Mouse (Mus musculus): ENCODE results near the gene Pnpla7. TPM values are rescaled to one million over a fixed set of nuclear protein-coding genes. Genes with fewer than 3 reads are reported as not detected.

The Pnpla7 gene
- 6.8 and 8.2 TPM in 2 replicates for polyA plus RNA-seq (2014; fragmentation: Nextera tagmentation; extraction: Ambion mirVana)

GRCm38 (mm10) chr2:24975704-24976297 lies at the start of gene Pnpla7:
TSS of gene Pnpla7 (plus strand) at chr2:24976033.
- H3K4me2 ChIP-seq (ENCODE audit: low read length) = peak within 1 kb of the TSS; percentile 100
- DNase-seq (ENCODE audit: low spot score) (peak; percentile 79), ATAC-seq (replicated peaks; ENCODE audit: low FRiP score, low TSS enrichment, low read depth) (peak; percentile 66)
- H3K9me3 ChIP-seq (ENCODE audit: control insufficient read depth, low read length) = no peaks in the 10 kb centered on the region
- H3K4me3 ChIP-seq (ENCODE audit: low read depth, low read length) = peak within 1 kb of the TSS; percentile 85
- WGBS = under 1% methylated on average over 16 of the region's 16 CpGs
- H3K27ac ChIP-seq (ENCODE audit: low read depth) = peak within 1 kb of the TSS; percentile 91
- H3K9ac ChIP-seq (ENCODE audit: low read length) = peak within 1 kb of the TSS; percentile 76
- peaks cover 25% of the 10 kb centered on the region for H3K36me3 ChIP-seq (ENCODE audit: control insufficient read depth, insufficient read depth, low read length)
- H3K4me1 ChIP-seq (replicated peaks; ENCODE audit: control insufficient read depth, insufficient read depth, low read length) = peaks cover 13% of the 10 kb centered on the region
- no peaks in the 10 kb centered on the region for H3K27me3 ChIP-seq (replicated peaks; ENCODE audit: control insufficient read depth, insufficient read depth, low read length)

- Histone ChIP-seq H3K27ac (ENCODE audit: low read depth) (no peak overlapping the region), H3K9ac (ENCODE audit: low read length) (no peak overlapping the region), H3K4me1 (replicated peaks; ENCODE audit: control insufficient read depth, insufficient read depth, low read length) (no peaks in the 10 kb centered on the region; the same call in 1 of the 2 replicates), H3K27me3 (replicated peaks; ENCODE audit: control insufficient read depth, insufficient read depth, low read length) (no peaks in the 10 kb centered on the region), H3K4me2 (ENCODE audit: low read length) (no peak overlapping the region), H3K36me3 (ENCODE audit: control insufficient read depth, insufficient read depth, low read length) (no peaks in the 10 kb centered on the region), H3K4me3 (ENCODE audit: low read depth, low read length) (no peak overlapping the region), H3K9me3 (ENCODE audit: control insufficient read depth, low read length) (no peaks in the 10 kb centered on the region)
- whole genome bisulfite sequencing = 87% methylated on average over 9 of the region's 9 CpGs
- DNase-seq (ENCODE audit: low spot score) = no peak
- ATAC-seq (replicated peaks; ENCODE audit: low FRiP score, low TSS enrichment, low read depth) = no peak
These were observed 49.4 kb upstream of the Pnpla7 start for GRCm38 (mm10) chr2:24926345-24926964.

- no peak for ATAC-seq (replicated peaks; ENCODE audit: low FRiP score, low TSS enrichment, low read depth)
- WGBS = 60% methylated on average over 7 of the region's 7 CpGs
- H3K4me3 ChIP-seq (ENCODE audit: low read depth, low read length) = no peak overlapping the region
- H3K4me2 ChIP-seq (ENCODE audit: low read length) = no peak overlapping the region
- no peak overlapping the region for H3K27ac ChIP-seq (ENCODE audit: low read depth)
- no peak overlapping the region for H3K9ac ChIP-seq (ENCODE audit: low read length)
- H3K4me1 ChIP-seq (replicated peaks; ENCODE audit: control insufficient read depth, insufficient read depth, low read length) = no peaks in the 10 kb centered on the region; the same call in 1 of the 2 replicates
- no peaks in the 10 kb centered on the region for H3K36me3 ChIP-seq (ENCODE audit: control insufficient read depth, insufficient read depth, low read length)
- H3K9me3 ChIP-seq (ENCODE audit: control insufficient read depth, low read length) = no peaks in the 10 kb centered on the region
- no peaks in the 10 kb centered on the region for H3K27me3 ChIP-seq (replicated peaks; ENCODE audit: control insufficient read depth, insufficient read depth, low read length)
- no peak for DNase-seq (ENCODE audit: low spot score)
These were observed 48.9 kb upstream of the Pnpla7 start for GRCm38 (mm10) chr2:24926965-24927358.

- H3K4me2 ChIP-seq (ENCODE audit: low read length) = peak overlapping the region; percentile 7; the same call in 1 of the 2 replicates
- 60% methylated on average over 4 of the region's 4 CpGs for WGBS
- DNase-seq (ENCODE audit: low spot score) (peak; percentile 61), ATAC-seq (replicated peaks; ENCODE audit: low FRiP score, low TSS enrichment, low read depth) (peak; percentile 82)
- no peak overlapping the region for H3K4me3 ChIP-seq (ENCODE audit: low read depth, low read length)
- H3K27me3 ChIP-seq (replicated peaks; ENCODE audit: control insufficient read depth, insufficient read depth, low read length) = no peaks in the 10 kb centered on the region
- H3K27ac ChIP-seq (ENCODE audit: low read depth) = peak overlapping the region; percentile 60
- H3K9ac ChIP-seq (ENCODE audit: low read length) = no peak overlapping the region
- H3K9me3 ChIP-seq (ENCODE audit: control insufficient read depth, low read length) = no peaks in the 10 kb centered on the region
- H3K36me3 ChIP-seq (ENCODE audit: control insufficient read depth, insufficient read depth, low read length) = no peaks in the 10 kb centered on the region
- H3K4me1 ChIP-seq (replicated peaks; ENCODE audit: control insufficient read depth, insufficient read depth, low read length) = no peaks in the 10 kb centered on the region; the same call in 1 of the 2 replicates
These were observed 47.9 kb upstream of the Pnpla7 start for GRCm38 (mm10) chr2:24927810-24928479.

- DNase-seq (ENCODE audit: low spot score) = no peak
- 0 out of 2 replicates have a peak, but pooled peaks have one; percentile 33 for ATAC-seq (replicated peaks; ENCODE audit: low FRiP score, low TSS enrichment, low read depth)
- Histone ChIP-seq H3K27ac (ENCODE audit: low read depth) (no peak overlapping the region), H3K36me3 (ENCODE audit: control insufficient read depth, insufficient read depth, low read length) (no peaks in the 10 kb centered on the region), H3K27me3 (replicated peaks; ENCODE audit: control insufficient read depth, insufficient read depth, low read length) (no peaks in the 10 kb centered on the region), H3K4me3 (ENCODE audit: low read depth, low read length) (no peak overlapping the region), H3K4me1 (replicated peaks; ENCODE audit: control insufficient read depth, insufficient read depth, low read length) (no peaks in the 10 kb centered on the region; the same call in 1 of the 2 replicates), H3K9ac (ENCODE audit: low read length) (no peak overlapping the region), H3K4me2 (ENCODE audit: low read length) (no peak overlapping the region), H3K9me3 (ENCODE audit: control insufficient read depth, low read length) (no peaks in the 10 kb centered on the region)
- 40% methylated on average over 2 of the region's 2 CpGs for WGBS
These were observed 46.7 kb upstream of the Pnpla7 start for GRCm38 (mm10) chr2:24929119-24929518.

GRCm38 (mm10) chr2:24929593-24929992 lies 46.2 kb upstream of the Pnpla7 start:
- no peaks in the 10 kb centered on the region; the same call in 1 of the 2 replicates for H3K4me1 ChIP-seq (replicated peaks; ENCODE audit: control insufficient read depth, insufficient read depth, low read length)
- 92% methylated on average over 5 of the region's 5 CpGs for WGBS

GRCm38 (mm10) chr2:24934441-24934963 lies 41.3 kb upstream of the Pnpla7 start:
- Histone ChIP-seq H3K4me1 (replicated peaks; ENCODE audit: control insufficient read depth, insufficient read depth, low read length) (no peaks in the 10 kb centered on the region; the same call in 1 of the 2 replicates), H3K9ac (ENCODE audit: low read length) (peak overlapping the region; percentile 58), H3K4me3 (ENCODE audit: low read depth, low read length) (peak overlapping the region; percentile 52), H3K36me3 (ENCODE audit: control insufficient read depth, insufficient read depth, low read length) (no peaks in the 10 kb centered on the region), H3K27ac (ENCODE audit: low read depth) (peak overlapping the region; percentile 62), H3K27me3 (replicated peaks; ENCODE audit: control insufficient read depth, insufficient read depth, low read length) (no peaks in the 10 kb centered on the region), H3K4me2 (ENCODE audit: low read length) (peak overlapping the region; percentile 94), H3K9me3 (ENCODE audit: control insufficient read depth, low read length) (no peaks in the 10 kb centered on the region)
- ATAC-seq (replicated peaks; ENCODE audit: low FRiP score, low TSS enrichment, low read depth) (peak; percentile 52), DNase-seq (ENCODE audit: low spot score) (peak; percentile 73)
- WGBS = 5% methylated on average over 18 of the region's 19 CpGs

More at GRCm38 (mm10) chr2:24929593-24929992, 46.2 kb upstream of the Pnpla7 start:
- Histone ChIP-seq H3K9ac (ENCODE audit: low read length) (no peak overlapping the region), H3K9me3 (ENCODE audit: control insufficient read depth, low read length) (no peaks in the 10 kb centered on the region), H3K4me3 (ENCODE audit: low read depth, low read length) (no peak overlapping the region), H3K27ac (ENCODE audit: low read depth) (no peak overlapping the region), H3K4me2 (ENCODE audit: low read length) (no peak overlapping the region), H3K36me3 (ENCODE audit: control insufficient read depth, insufficient read depth, low read length) (no peaks in the 10 kb centered on the region), H3K27me3 (replicated peaks; ENCODE audit: control insufficient read depth, insufficient read depth, low read length) (no peaks in the 10 kb centered on the region)
- DNase-seq (ENCODE audit: low spot score) (no peak), ATAC-seq (replicated peaks; ENCODE audit: low FRiP score, low TSS enrichment, low read depth) (no peak)

- Histone ChIP-seq H3K27ac (ENCODE audit: low read depth) (peak within 1 kb of the TSS; percentile 62), H3K9me3 (ENCODE audit: control insufficient read depth, low read length) (no peaks in the 10 kb centered on the region), H3K27me3 (replicated peaks; ENCODE audit: control insufficient read depth, insufficient read depth, low read length) (no peaks in the 10 kb centered on the region), H3K9ac (ENCODE audit: low read length) (peak within 1 kb of the TSS; percentile 58), H3K4me1 (replicated peaks; ENCODE audit: control insufficient read depth, insufficient read depth, low read length) (no peaks in the 10 kb centered on the region; the same call in 1 of the 2 replicates), H3K36me3 (ENCODE audit: control insufficient read depth, insufficient read depth, low read length) (no peaks in the 10 kb centered on the region), H3K4me2 (ENCODE audit: low read length) (peak within 1 kb of the TSS; percentile 94), H3K4me3 (ENCODE audit: low read depth, low read length) (peak within 1 kb of the TSS; percentile 52)
- DNase-seq (ENCODE audit: low spot score) (peak; percentile 96), ATAC-seq (replicated peaks; ENCODE audit: low FRiP score, low TSS enrichment, low read depth) (peak; percentile 95)
- under 1% methylated on average over 49 of the region's 49 CpGs for WGBS
These were observed 40.6 kb upstream of the Pnpla7 start, which contains the start of gene Arrdc1 for GRCm38 (mm10) chr2:24935057-24935796. TSS of gene Arrdc1 (minus strand) at chr2:24935252.

Measured in intestine, embryonic 14.5 days (tissue).